Mouse (Mus musculus) mouse trophoblast stem cell (cell line): ENCODE results near the gene Cep131.

Experiments
- in situ Hi-C, 2 experiments: fragments of 300-500 bp; cut with MseI, MboI; formaldehyde crosslinking; loops; 2 replicates in 1 of 2; 3 replicates in 1 of 2; pipeline ENCODE4 v1.15.1; 2025

Cep131 gene

DNA sequence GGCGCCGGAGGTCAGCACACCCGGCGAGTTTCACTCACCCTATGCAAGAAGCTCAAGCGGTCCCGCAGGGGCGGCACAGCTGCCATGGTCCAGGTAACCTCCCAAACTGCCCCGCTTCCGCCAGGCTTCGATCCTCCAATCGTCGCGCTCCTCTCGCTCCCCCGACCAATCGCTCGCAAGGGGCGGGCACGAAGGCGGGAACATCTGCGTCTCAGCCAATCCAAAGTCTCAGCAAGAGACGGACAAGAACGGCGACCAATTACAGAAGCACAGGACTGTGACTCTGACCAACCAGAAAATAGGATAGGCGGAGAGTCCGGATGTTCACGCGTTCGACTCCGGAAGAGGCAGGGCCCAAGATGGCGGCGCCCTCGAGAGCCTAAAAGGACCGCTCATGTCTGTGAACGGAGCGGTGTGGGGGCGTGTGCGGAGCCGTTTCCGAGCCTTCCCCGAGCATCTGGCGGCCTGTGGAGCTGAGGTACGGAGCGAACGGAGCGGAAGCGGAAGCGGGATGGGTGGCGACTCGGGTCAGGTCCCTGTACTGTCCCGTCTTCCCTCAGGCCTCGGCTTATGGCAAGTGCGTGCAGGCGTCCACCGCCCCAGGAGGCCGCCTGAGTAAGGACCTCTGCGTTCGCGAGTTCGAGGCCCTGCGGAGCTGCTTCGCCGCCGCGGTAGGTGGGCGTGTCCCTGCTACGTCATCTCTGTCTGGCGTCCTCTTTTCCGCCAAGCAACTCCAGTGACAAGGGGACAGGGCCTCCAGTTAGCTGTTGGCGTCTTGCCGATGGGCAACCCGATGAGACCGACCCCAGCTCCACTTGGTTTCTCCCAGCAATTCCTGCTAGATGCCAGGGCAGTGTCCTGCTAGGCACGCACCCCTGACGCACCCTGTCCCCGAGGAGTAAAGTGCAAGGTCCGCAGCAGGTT, 12.2 kb upstream of the Cep131 start, which contains the start of the genes Tepsin and Ndufaf8:
Tepsin (minus strand) TSS at position 144 of the 924 bp plus-strand sequence.
Ndufaf8 (plus strand) TSS at position 341 of the 924 bp plus-strand sequence.
- in situ Hi-C loops, result no loop called here

DNA sequence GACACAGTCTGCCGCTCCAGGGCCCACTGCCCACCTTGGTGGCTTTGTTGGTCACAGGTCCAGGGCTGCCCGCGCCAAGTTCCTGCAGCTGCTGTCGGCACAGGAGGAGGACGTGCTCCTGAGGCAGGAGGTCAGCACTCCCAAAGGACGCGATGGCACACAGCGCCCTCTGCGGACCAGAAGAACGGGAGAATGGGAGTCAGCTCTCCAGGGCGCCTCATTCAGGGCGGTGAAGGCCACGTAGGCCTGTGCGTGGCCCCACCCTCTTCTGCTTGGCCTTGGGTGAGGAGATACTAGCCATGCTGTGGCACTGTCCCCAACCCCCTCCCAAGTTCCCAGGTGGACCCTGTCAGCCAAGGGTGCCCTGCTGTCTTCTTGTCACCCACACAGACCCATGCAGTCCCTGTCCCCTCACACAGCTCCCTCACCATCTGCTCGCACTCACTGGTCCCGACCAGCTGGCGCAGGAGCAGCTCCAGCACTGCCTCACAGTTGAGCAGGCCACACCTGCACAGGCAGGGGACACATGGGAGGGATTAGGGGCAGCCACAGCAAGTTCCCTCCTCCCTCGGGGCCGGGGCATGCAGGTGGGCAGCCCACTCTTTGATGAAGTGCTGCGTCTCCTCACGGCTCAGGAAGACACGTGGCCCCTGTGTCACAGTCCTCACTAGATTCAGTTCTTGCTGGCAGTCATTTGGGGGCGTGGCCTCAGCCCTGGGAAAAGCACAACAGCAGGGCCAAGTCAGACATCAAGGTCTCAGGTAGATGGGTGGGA, 6.4 kb upstream of the Cep131 start:
- in situ Hi-C loops, result no loop called here

DNA sequence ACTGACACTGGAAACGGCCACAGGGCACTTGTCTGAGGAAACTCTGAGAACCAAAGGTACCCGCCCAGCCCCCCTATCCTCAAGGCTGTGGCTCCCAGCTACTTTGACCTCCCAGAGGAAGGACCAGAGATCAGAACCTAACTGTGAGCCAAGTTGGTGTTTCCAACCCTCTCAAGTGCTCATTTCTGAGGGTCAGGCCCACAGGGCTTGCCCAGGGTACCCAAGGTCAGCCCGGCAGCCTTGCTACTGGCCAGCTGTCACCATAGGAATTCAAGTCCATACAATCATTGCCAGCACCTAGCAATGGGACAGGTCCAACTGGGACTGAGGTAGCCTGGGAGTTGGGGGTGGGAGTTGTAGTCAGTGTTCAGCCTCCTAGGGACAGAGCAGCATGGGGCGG, 4.0 kb upstream of the Cep131 start:
- in situ Hi-C loops, result no loop called here

DNA sequence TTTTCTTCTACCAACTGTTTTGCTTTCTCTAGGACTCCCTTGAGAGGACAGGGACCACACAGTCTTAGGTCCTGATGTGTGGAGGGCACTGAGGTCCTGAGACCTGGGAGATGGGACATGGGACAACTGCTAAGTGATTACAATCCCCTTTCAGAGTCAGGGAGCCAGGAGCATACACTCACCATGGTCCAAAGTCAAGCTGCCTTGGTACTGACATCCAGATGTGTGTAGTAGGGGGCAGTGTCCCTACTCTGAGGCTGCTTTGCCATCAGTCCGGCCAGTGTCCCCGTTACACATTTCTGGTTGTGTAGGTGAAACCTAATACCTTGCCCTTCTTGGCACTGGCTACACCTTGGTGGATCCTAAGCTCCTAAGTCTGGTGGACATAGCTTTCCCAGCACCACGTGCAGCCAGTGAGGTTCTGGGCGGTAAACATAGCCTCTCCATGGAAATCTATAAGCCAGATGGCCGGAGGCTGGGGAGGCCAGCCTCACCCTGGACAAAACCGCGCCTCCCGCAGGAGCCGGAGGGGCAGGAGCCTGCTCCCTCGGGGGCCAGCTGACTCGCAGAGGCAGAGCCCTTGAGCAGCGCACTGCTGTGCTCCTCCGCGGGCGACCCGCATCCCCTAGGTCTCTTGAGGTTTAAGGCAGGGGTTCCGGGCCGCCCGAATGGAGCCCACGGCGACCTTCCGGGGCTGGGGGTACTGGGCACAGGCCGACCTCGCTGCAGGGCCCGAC, 568 bp downstream of the Cep131 start:
- in situ Hi-C loops, result no loop called here

GRCm38 (mm10) chr11:120080282-120080681, 6.3 kb downstream of the Cep131 start:
- in situ Hi-C loops, result no loop called here

DNA sequence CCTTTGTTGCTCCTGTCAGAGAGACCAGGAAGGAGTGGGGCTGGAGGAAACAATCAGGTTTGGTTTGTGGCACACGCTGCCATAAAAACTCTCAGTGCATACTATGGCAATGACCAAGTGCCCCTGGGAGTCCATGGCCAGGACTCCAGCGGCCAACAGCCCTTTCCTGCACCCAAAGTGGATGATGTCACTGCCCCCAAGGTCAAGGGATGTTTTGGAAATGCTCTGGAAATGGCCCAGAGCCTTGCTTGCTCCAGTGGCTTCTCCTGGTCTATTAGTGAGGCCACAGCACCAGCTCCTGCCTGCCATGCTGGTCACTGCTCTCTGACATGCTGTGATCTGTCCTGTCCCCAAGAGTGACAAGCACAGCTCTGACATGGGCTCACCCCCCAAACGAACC, 10.4 kb downstream of the Cep131 start:
- in situ Hi-C loops, result no loop called here

DNA sequence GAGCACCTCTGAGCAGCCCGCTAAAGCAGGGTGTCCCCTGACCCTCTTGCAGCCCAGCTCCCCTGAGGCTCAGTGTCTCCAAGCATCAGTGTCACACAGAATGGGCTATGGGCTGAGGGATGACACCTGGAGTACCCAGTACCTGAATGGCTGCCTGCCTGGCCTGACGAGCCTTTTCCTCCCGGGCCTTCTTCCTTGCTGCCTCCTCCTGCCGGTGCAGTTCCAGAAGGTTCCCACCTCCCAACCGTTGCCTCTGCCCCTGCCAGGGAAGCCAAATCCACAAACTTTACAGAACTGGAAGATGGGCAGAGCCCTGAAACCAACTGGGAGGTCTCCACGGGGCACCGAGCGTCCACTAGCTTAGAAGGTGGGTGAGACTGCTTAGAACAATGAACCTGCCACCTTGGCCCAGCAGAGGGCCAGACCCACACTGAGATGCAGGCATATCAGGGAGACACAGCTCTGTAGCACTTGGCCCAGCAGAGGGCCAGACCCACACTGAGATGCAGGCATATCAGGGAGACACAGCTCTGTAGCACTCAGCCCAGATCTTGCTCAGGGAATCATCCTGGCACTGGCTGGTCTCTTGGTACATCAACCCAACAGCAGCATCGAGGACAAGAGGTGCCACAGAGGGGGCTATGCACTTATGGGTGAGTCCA, 13.5 kb downstream of the Cep131 start:
- in situ Hi-C loops, result no loop called here

- in situ Hi-C loops, result no loop called here
Observed at GRCm38 (mm10) chr11:120071731-120072320, 14.8 kb downstream of the Cep131 start.

GRCm38 (mm10) chr11:120071065-120071464, 15.6 kb downstream of the Cep131 start:
- in situ Hi-C loops, result no loop called here

- in situ Hi-C loops, result no loop called here
Observed at GRCm38 (mm10) chr11:120070286-120070930, 16.2 kb downstream of the Cep131 start.

- in situ Hi-C loops, result no loop called here
Observed at GRCm38 (mm10) chr11:120069261-120069660, 17.4 kb downstream of the Cep131 start.

DNA sequence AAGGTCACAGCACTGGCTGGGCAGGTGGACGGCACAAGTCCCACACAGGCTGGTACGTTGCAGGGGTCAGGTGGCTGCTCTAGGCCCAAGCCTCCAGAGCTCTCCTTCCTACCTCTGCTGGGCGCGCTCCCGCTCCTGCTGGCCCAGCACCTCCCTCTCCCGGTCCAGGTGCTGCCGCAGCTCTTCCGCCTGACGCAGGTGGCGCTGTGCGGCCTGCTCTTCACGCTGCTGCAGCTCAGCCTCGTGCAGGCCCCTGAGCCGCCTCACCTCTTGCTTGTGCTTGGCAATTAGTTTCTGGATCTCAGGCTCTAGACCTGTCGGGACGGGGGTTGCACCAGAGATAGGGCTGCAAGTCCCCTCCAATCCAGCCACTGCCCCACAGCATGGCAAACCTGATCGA, 18.8 kb downstream of the Cep131 start:
- in situ Hi-C loops, result no loop called here

- in situ Hi-C loops, result no loop called here
Observed at GRCm38 (mm10) chr11:120065291-120065690, 21.3 kb downstream of the Cep131 start.

- in situ Hi-C loops, result no loop called here
Observed at GRCm38 (mm10) chr11:120064668-120065040, 22.0 kb downstream of the Cep131 start.

- in situ Hi-C loops, result no loop called here
Observed at GRCm38 (mm10) chr11:120064006-120064667, 22.5 kb downstream of the Cep131 start.

GRCm38 (mm10) chr11:120063326-120063725, 23.3 kb downstream of the Cep131 start:
- in situ Hi-C loops, result no loop called here

DNA sequence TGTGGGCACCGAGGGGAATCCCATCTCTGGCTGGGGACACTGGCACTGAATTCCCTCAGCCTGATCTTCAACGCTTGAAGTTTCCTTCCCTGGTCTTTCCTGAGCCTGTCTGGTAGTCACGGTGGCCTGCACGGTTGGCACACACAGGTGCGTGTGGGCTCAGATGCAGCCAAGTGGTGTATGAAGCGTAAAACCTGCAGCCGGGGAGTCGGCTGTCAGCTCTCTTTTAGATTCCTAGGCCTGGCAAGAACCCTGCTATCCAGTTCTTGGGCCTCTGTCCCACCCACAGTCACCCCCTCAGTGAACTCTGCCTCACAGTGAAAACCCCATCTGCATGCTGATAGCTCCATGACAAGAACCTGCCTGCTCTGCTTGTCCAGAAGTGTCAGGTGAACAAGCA, 26.0 kb downstream of the Cep131 start:
- in situ Hi-C loops, result no loop called here

DNA sequence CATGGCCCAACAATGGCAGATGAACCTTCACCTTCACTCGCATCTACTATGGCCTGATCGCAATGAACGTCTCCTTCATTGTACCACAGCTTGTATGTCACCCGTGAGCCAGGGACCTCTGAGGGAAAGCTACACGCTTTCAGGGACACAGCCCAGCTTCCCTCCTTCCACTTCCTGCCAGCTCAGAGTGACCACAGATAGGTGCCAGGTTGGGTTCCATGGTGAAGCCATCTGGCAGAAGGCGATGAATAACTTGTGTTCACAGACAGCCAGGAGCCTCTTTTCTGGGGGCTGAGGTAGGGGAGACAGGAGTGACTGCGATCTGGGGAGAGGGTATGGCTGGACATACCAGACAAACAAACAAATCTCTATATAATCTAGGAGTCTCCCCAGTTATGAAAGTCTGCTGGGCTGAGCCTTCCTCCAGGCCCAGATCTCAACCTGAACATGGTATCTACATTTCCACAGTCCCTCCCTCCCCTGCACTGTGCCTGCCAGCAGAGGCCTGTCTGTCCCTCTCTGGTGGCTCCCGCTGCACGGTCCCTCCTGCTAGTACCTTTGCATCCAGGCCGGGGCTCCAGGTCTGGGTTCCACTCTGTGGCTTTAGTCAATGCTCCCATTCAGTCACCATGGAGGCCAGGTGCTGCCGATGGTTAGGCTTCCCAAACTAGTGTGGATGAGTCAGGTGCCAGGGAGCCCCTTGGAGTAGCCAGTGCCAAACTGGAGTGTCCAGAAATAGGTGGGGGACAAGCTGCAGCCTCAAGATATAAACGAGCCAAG, 30.5 kb downstream of the Cep131 start:
- in situ Hi-C loops, result no loop called here

- in situ Hi-C loops, result no loop called here
Observed at GRCm38 (mm10) chr11:120053846-120054245, 32.8 kb downstream of the Cep131 start.
